Mouse (Mus musculus) adrenal gland, postnatal 14 days (tissue): ENCODE measurements around the gene Tmem198. TPM values are rescaled to one million over a fixed set of nuclear protein-coding genes. Genes with fewer than 3 reads are reported as not detected.

Experiments used
- DNase-seq: peaks from one replicate; pipeline ENCODE4 v3.0.0; 2021; ENCODE audit warnings: mixed read lengths
- total RNA-seq: library from RNA; stranded (reverse); gene quantifications from 2 replicates; pipeline ENCODE4 v1.2.3, GENCODE M21; 2021

The Tmem198 gene
- total RNA-seq, 1 experiment from 2014 or later = 2.9 TPM

GRCm38 (mm10) chr1:75487405-75488161, 8.3 kb downstream of the Tmem198 start:
- peak; percentile 92 for DNase-seq

- DNase-seq = no peak
Observed at GRCm38 (mm10) chr1:75490785-75491551, 11.6 kb downstream of the Tmem198 start.

- DNase-seq = no peak
Observed at GRCm38 (mm10) chr1:75492579-75493170, 13.3 kb downstream of the Tmem198 start.

GRCm38 (mm10) chr1:75494878-75495548, 15.7 kb downstream of the Tmem198 start:
- peak; percentile 72 for DNase-seq

- no peak for DNase-seq
Observed at GRCm38 (mm10) chr1:75498897-75499296, 19.6 kb downstream of the Tmem198 start.

GRCm38 (mm10) chr1:75499441-75499840, 20.1 kb downstream of the Tmem198 start:
- no peak for DNase-seq

- DNase-seq = no peak
Observed at GRCm38 (mm10) chr1:75501905-75502304, 22.6 kb downstream of the Tmem198 start.

- no peak for DNase-seq
Observed at GRCm38 (mm10) chr1:75502945-75503650, 23.8 kb downstream of the Tmem198 start.

GRCm38 (mm10) chr1:75503651-75503980, 24.3 kb downstream of the Tmem198 start:
- DNase-seq = peak; percentile 48

GRCm38 (mm10) chr1:75504256-75505045, 25.1 kb downstream of the Tmem198 start:
- peak; percentile 46 for DNase-seq

GRCm38 (mm10) chr1:75505159-75505955, 26.0 kb downstream of the Tmem198 start:
- peak; percentile 91 for DNase-seq

- peak; percentile 80 for DNase-seq
Observed at GRCm38 (mm10) chr1:75505956-75506831, 26.9 kb downstream of the Tmem198 start, which contains the start of gene Obsl1. Gene Obsl1 (minus strand): TSS chr1:75506452.

- peak; percentile 68 for DNase-seq
Observed at GRCm38 (mm10) chr1:75507006-75507405, 27.7 kb downstream of the Tmem198 start, which contains the start of gene Inha. Gene Inha (plus strand): TSS chr1:75507077.

- DNase-seq = peak; percentile 45
Observed at GRCm38 (mm10) chr1:75509586-75509985, 30.3 kb downstream of the Tmem198 start.

GRCm38 (mm10) chr1:75510154-75510553, 30.8 kb downstream of the Tmem198 start:
- no peak for DNase-seq

- peak; percentile 48 for DNase-seq
Observed at GRCm38 (mm10) chr1:75511437-75512210, 32.3 kb downstream of the Tmem198 start.

GRCm38 (mm10) chr1:75512550-75512949, 33.2 kb downstream of the Tmem198 start:
- no peak for DNase-seq
